Mouse (Mus musculus): ENCODE data around the gene Zfhx3. TPM values are rescaled to one million over a fixed set of nuclear protein-coding genes. Genes with fewer than 3 reads are reported as not detected.

The Zfhx3 gene
- total RNA-seq, 2 experiments from 2014 or later: 39.3 to 58.8 TPM

GRCm38 (mm10) chr8:108997334-108997733 is 1054.9 kb downstream of the Zfhx3 start:
- no peak for DNase-seq

GRCm38 (mm10) chr8:108999297-109000249 is 1057.1 kb downstream of the Zfhx3 start:
- DNase-seq: no peak

- no peak for DNase-seq
These were observed 1058.6 kb downstream of the Zfhx3 start for GRCm38 (mm10) chr8:109001031-109001430.

DNA sequence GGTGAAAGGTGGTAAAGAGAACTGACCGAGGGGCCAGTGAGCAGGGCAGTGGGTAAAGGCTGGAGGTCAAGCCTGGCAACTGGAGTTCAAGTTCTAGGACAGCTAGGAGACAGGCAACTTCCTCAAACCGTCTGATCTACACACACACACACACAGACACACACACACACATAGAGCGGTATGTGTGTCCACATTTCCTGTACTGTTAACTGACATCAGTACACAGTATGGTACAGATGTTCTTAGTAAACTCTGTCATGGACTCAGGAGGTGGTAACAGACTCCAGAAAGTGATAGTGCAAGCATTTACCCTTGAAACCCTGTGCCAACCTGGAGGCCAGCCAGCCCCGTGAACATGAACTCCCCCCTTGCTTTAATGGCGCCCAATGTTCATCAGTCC is 1059.5 kb downstream of the Zfhx3 start:
- no peak for DNase-seq

DNA sequence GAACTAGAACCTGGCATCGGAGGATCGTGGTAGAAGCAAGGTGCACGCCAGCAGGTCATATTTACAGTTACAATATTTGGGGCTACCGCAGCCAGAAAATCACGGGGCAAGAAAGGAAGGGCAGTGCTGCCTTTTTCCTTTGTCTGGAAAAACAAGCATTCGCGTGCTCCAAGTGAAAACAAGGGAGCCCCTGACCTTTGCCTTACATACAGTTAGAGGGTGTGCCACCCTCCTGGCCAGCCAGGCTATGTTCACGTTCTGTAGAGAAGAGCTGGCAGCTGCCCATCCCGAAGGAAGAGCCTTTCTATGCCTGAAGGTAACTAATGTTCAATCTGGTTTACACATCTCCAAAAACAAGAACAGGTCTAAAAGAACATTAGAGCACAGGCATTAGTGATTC is 1064.5 kb downstream of the Zfhx3 start:
- DNase-seq: no peak

Small RNAs within 50 kb of the gene (microRNA-seq; reads per million reads assigned to microRNA genes)
- not detected for gene Mir3108

All from adrenal gland, postnatal 36 days (tissue).